Mouse (Mus musculus) left cerebral cortex, adult 6 months (tissue): ENCODE measurements around the gene Armc10. TPM values are rescaled to one million over a fixed set of nuclear protein-coding genes. Genes with fewer than 3 reads are reported as not detected.

ENCODE experiments used
- long read RNA-seq, 2 experiments: library from polyadenylated mRNA; unstranded; transcript quantifications; one replicate each; pipeline ENCODE4 v2.0.0; 2019 to 2020
- polyA plus RNA-seq: library from polyadenylated mRNA; unstranded; fragments of <200 nt; fragmentation: Nextera tagmentation; gene quantifications from 2 replicates; pipeline ENCODE4 v1.2.3, GENCODE M21; 2021

Armc10 gene
- polyA plus RNA-seq: 17.6 and 18.7 TPM in 2 replicates
- long read RNA-seq, experiment 1, transcript Armc10-201 (6 exons, 2,221 nt): major isoform, 80 of 97 reads
- long read RNA-seq, experiment 1, partial matches to known transcripts: 7 of 97 reads
- long read RNA-seq, experiment 1, other reads (novel, unspliced or antisense): 5 of 97 reads
- long read RNA-seq, experiment 2, transcript Armc10-201 (6 exons, 2,221 nt): major isoform, 17 of 24 reads
- long read RNA-seq, experiment 2, partial matches to known transcripts: 6 of 24 reads
- long read RNA-seq, experiment 2, other reads (novel, unspliced or antisense): 1 of 24 reads

DNA sequence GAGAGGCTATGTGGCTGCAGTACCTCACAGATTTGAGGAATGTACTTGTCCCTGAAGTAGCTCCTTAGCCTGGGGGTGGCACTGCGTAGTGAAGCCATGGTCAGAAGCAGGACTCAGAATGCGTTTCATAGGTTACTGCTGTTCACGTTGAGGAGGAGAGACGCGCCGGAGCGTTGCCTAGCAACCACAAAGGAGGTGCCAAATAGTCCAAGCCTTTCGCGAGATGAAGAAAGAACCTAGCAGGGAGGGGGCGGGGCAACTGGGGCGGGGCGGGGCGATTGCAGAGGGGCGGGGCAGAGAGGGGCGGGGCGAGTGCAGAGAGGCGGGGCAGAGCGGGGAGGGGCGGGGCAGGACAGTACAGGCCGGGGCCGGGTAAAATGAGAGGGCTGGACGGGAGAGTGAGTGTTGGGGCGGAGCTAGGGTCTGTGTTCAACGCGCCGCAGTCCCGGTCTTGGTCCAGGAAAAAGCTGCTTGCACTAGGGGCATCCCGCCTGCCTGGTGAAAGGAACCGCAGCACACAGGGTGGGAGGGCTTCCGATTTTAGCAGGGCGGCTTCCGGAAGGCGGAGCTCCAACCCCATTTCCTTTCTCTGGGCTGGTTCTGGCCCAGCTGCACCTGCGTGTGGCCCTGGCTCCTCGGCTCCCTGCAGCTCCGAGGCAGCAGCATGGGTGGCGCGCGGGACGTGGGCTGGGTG, at the start of gene Armc10, which contains the start of gene Fbxl13:
Gene Armc10, plus strand, starts transcription at position 375 of the 694 bp plus-strand sequence.
Gene Fbxl13, minus strand, starts transcription at position 196 of the 694 bp plus-strand sequence.

DNA sequence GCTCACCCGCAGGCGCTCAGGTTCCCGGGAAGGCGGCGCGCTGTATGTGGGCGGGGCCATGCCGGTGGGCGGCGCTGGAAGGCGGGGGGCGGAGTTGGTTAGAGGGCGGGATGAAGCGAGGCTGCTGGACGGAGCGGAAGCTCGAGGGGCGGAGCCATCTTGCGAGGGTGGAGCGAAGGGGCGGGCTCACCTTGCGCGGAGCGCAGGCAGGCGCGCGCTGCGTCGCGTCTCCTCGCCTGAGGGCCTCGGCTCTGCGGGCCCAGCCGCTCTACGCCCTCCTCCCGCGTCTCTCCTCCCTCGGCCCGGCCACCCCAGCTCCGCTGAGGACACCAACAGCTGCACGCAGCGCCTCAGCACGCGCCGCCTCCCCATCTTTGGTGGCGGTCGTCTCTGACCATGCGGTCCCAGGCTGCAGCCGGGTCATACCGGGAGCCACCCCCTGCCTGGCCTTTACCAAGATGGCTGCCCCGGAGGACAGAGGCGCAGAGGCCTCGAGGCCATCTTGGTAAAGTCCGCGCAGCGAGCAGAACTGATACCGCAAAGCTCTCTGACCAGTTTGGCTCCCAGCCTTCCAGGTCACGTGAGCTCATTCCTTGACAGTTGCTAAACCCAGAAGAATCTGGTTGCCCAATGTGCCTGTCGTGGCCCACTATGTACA, 55.9 kb downstream of the Armc10 start, which contains the start of gene Napepld:
Gene Napepld, minus strand, starts transcription at position 46 of the 658 bp plus-strand sequence.

Other genes with a start within 250 kb of the Armc10 start
- 0.44 and 0.55 TPM in 2 replicates for gene Ccdc146, start 221.1 kb upstream of the Armc10 start, polyA plus RNA-seq
- 7.2 and 7.7 TPM in 2 replicates for gene Fam185a, start 220.9 kb upstream of the Armc10 start, polyA plus RNA-seq
- gene Lrrc17, start 102.3 kb upstream of the Armc10 start, polyA plus RNA-seq: 0.35 and 0.48 TPM in 2 replicates
- 0.04 and 0.15 TPM in 2 replicates for gene Fbxl13, start 179 bp upstream of the Armc10 start, polyA plus RNA-seq
- 6.1 and 6.8 TPM in 2 replicates for gene Napepld, start 55.6 kb downstream of the Armc10 start, polyA plus RNA-seq
- gene Pmpcb, start 91.3 kb downstream of the Armc10 start, polyA plus RNA-seq: 66.1 and 81.6 TPM in 2 replicates
- gene Dnajc2, start 139.4 kb downstream of the Armc10 start, polyA plus RNA-seq: 38.2 and 38.7 TPM in 2 replicates
- 113 and 134 TPM in 2 replicates for gene Psmc2, start 139.5 kb downstream of the Armc10 start, polyA plus RNA-seq
- 0.04 TPM in 1 of 2 replicates, not detected in the other for gene Slc26a5, start 219.8 kb downstream of the Armc10 start, polyA plus RNA-seq